Mouse (Mus musculus) kidney, adult 2 months (tissue): Measurements from ENCODE around the gene Zfp36l1.

Experiments
- CTCF ChIP-seq: fragments of 200-500 bp; conservative IDR thresholded peaks from 2 replicates; pipeline ENCODE4 v1.5.1; 2011; ENCODE audit warnings: low read depth, mild to moderate bottlenecking, control low read depth, low read length, moderate library complexity, mixed read lengths; ENCODE audit not compliant: insufficient read depth, insufficient read length
- POLR2A ChIP-seq: fragments of 200-500 bp; IDR thresholded peaks from one replicate; pipeline ENCODE4 v1.6.1; 2011; ENCODE audit warnings: low read depth, low read length, control low read depth

DNA sequence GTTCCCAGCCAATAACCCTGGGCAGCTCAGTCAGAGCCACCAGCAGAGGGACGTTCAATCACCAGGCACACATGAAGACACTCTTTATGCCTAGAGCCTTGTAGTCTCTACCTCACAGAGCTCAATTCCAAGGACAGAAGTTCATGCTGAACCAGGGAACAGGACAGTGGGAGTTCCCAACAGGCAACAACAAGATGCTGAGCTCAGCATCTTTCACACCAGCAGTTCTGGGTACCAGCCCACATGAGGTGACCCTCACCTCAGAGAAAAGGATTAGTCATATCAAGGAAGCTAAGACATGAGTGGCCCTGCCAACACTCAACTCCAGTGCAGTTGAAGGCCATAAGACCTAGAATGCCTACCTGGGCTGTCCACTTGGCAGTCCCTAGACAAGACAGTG, 24.9 kb upstream of the Zfp36l1 start:
- no peak for TF ChIP-seq CTCF
- no peak for TF ChIP-seq POLR2A
